Mouse (Mus musculus): ENCODE results near the gene Abl1.

DNA sequence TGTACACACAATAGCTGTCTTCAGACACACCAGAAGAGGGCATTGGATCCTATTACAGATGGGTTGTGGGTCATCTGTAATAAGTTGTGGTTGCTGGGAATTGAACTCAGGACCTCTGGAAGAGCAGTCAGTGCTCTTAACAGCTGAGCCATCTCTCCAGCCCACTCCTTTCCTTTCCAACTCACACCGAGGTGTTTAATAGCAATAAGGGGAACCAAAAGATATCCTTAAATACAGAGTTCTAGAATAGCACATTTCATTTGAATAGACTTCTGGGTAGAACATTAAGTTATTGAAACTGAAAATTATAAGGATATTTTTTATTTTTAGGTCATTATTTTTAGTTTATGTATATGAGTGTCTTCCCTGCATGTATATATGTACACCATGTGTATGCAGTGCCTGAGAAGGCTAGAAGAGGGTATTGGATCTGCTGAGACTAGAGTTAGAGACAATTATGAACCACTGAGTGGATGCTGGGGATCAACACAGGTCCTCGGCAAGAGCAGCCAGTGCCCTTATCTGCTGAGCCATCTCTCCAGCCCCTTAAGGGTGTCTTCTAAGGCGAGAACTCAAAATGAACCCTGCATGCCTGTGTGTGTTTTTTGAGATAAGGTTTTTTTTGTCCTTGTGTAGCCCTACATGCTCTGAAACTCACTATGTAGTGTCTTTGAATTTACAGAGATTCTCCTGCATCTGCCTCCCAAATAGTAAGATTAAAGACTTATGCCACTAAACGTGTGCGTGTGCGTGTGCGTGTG is 36.7 kb downstream of the Abl1 start:
- TF ChIP-seq EP300 (IDR thresholded peaks at IDR 0.05; ENCODE audit: low read depth) (no peak), CTCF (IDR thresholded peaks at IDR 0.05; ENCODE audit: low read depth) (no peak)
